Mouse (Mus musculus): Measurements from ENCODE around the gene Col28a1. TPM values are rescaled to one million over a fixed set of nuclear protein-coding genes. Genes with fewer than 3 reads are reported as not detected.

Gene Col28a1
- polyA plus RNA-seq, 1 experiment, result 1.0 TPM

DNA sequence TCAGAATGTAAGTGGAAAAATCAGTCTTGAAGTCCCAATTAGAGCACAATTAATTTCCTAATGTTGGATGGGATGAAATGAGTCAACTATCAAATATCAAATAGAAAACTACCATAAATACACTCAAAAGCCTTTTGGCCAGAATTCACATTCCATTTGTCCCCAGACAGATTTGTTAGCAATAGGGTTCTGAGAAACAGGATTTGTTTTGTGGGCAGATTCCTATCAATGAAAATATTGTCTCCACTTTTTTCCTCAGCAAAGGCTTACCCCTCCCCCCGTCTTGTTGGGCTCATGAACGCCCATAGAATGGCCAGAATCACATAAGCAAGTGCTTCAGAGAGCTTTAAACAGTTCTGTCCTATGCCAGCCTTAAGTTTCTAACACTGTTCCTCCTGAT, 32.4 kb downstream of the Col28a1 start:
- Histone ChIP-seq H3K4me3 (ENCODE audit: control insufficient read depth, low read depth, low read length) (no peak overlapping the region), H3K27ac (ENCODE audit: control insufficient read depth, insufficient read depth, low read depth, low read length) (no peak overlapping the region), H3K36me3 (ENCODE audit: control insufficient read depth, insufficient read depth, low read length) (no peaks in the 10 kb centered on the region), H3K27me3 (ENCODE audit: control insufficient read depth, insufficient read depth, low read length) (no peaks in the 10 kb centered on the region), H3K4me1 (ENCODE audit: control insufficient read depth, insufficient read depth, low read length) (no peaks in the 10 kb centered on the region)
- TF ChIP-seq POLR2A (IDR thresholded peaks at IDR 0.05; ENCODE audit: control insufficient read depth, low read depth, low read length) (no peak), CTCF (IDR thresholded peaks at IDR 0.05; ENCODE audit: control insufficient read depth, insufficient read depth, insufficient replicate concordance, low read depth, low read length) (no peak)

DNA sequence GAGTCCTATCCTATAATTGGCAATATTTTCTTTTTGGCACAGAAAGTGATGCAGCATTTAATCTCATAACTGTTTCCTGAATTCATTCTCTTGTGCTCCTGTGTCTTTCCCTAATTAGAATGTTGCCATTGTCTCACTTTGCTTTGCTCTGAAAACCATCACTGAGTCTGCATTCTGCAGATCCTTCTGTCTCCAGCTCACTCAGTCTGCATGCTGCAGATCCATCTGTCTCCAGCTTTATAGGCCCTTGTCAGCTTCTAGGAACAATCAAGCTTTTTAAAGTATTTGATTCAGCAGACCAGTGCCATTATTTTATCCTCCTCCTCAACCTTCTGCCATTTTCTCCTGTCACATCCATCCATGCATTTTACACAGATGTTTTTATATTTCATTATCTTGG, 35.3 kb downstream of the Col28a1 start:
- H3K4me1 ChIP-seq (ENCODE audit: control insufficient read depth, insufficient read depth, low read length), result no peaks in the 10 kb centered on the region
- no peak for TF ChIP-seq POLR2A (IDR thresholded peaks at IDR 0.05; ENCODE audit: control insufficient read depth, low read depth, low read length)
- no peak for TF ChIP-seq CTCF (IDR thresholded peaks at IDR 0.05; ENCODE audit: control insufficient read depth, insufficient read depth, insufficient replicate concordance, low read depth, low read length)

DNA sequence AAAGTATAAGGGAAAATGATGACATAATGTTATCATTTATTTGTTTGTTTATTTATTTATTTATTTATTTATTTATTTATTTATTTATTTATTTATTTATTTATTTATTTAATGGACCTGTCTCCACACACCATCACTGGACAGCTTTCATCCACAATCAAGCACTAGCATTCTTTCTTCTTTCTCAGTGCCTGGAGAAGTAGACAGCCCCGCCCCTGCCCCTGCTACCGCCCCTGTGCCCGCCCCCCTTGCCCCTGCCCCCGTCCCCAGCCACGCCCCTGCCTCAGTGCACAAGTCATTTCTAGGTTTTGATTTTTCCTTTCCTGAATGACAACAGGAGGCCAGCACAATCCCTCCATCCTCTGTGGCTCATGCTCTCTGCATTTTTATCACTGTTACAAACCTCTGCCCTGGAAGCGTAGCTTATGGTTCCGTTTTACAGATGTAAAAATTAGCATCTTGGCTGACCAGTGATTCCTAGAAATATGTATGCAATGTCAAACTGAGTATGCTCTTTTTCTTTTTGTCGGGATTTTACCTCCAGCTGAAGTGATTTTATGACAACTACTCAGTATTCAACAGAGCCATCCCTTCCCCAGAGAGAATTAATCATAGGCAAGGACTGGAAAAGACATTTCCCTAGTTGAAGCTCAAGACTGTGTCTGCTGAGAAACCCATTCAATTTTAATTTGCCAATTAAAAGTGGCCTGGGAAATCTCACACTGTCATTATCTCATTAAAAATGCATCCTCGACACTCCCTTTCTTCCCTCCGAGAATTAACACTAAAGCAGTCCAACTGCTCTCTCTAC, 39.7 kb downstream of the Col28a1 start:
- Histone ChIP-seq H3K27me3 (ENCODE audit: control insufficient read depth, insufficient read depth, low read length) (no peaks in the 10 kb centered on the region), H3K36me3 (ENCODE audit: control insufficient read depth, insufficient read depth, low read length) (no peaks in the 10 kb centered on the region), H3K4me3 (ENCODE audit: control insufficient read depth, low read depth, low read length) (no peak overlapping the region), H3K4me1 (ENCODE audit: control insufficient read depth, insufficient read depth, low read length) (no peaks in the 10 kb centered on the region), H3K27ac (ENCODE audit: control insufficient read depth, insufficient read depth, low read depth, low read length) (no peak overlapping the region)
- no peak for TF ChIP-seq POLR2A (IDR thresholded peaks at IDR 0.05; ENCODE audit: control insufficient read depth, low read depth, low read length)
- TF ChIP-seq CTCF (IDR thresholded peaks at IDR 0.05; ENCODE audit: control insufficient read depth, insufficient read depth, insufficient replicate concordance, low read depth, low read length), result no peak

More for the DNA sequence above, 35.3 kb downstream of the Col28a1 start:
- no peaks in the 10 kb centered on the region for H3K27me3 ChIP-seq (ENCODE audit: control insufficient read depth, insufficient read depth, low read length)
- H3K36me3 ChIP-seq (ENCODE audit: control insufficient read depth, insufficient read depth, low read length), result no peaks in the 10 kb centered on the region
- no peak overlapping the region for H3K4me3 ChIP-seq (ENCODE audit: control insufficient read depth, low read depth, low read length)
- no peak overlapping the region for H3K27ac ChIP-seq (ENCODE audit: control insufficient read depth, insufficient read depth, low read depth, low read length)

DNA sequence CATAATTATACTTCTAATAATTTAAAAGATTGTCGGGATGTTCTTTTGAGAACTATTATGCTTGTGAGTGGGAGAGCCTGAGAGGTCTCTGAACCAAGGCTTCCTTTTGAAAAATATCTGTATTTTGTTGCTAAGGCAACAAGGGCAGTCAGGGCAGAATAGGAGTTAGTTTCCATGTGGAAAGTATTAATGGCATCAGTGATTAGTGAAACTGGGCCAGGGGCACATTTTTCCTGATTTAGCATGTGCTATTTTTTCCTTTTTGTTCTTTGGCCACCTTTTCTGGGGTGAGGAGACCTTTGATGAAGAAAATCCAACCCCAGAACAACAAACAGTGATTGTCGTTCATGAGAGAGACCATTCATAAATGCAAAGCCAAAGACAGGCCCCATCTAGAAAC, 43.5 kb downstream of the Col28a1 start:
- TF ChIP-seq POLR2A (IDR thresholded peaks at IDR 0.05; ENCODE audit: control insufficient read depth, low read depth, low read length) (no peak), CTCF (IDR thresholded peaks at IDR 0.05; ENCODE audit: control insufficient read depth, insufficient read depth, insufficient replicate concordance, low read depth, low read length) (no peak)
- Histone ChIP-seq H3K36me3 (ENCODE audit: control insufficient read depth, insufficient read depth, low read length) (no peaks in the 10 kb centered on the region), H3K4me3 (ENCODE audit: control insufficient read depth, low read depth, low read length) (no peak overlapping the region), H3K4me1 (ENCODE audit: control insufficient read depth, insufficient read depth, low read length) (no peaks in the 10 kb centered on the region), H3K27ac (ENCODE audit: control insufficient read depth, insufficient read depth, low read depth, low read length) (no peak overlapping the region), H3K27me3 (ENCODE audit: control insufficient read depth, insufficient read depth, low read length) (no peaks in the 10 kb centered on the region)

DNA sequence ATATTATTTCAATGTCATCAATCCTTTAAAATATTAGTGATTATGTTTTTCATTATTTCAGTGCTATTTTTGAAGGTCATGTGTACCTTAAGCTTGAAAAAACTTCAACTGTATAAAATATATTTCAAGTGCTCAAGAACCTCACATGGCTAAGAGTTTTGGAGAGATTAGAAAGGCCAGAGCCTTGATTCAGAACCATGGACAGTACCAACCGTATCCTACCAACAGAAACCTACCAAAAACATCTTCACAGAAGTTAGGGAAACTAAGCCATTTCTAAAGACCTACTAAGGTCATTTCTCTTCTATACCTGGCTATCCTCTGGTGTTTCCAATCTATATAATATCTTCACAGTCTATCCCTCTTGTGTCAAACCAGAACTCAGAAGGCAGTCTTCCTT, 50.5 kb downstream of the Col28a1 start:
- no peaks in the 10 kb centered on the region for H3K27me3 ChIP-seq (ENCODE audit: control insufficient read depth, insufficient read depth, low read length)
- no peaks in the 10 kb centered on the region for H3K4me1 ChIP-seq (ENCODE audit: control insufficient read depth, insufficient read depth, low read length)
- H3K27ac ChIP-seq (ENCODE audit: control insufficient read depth, insufficient read depth, low read depth, low read length), result no peak overlapping the region
- TF ChIP-seq CTCF (IDR thresholded peaks at IDR 0.05; ENCODE audit: control insufficient read depth, insufficient read depth, insufficient replicate concordance, low read depth, low read length), result no peak
- TF ChIP-seq POLR2A (IDR thresholded peaks at IDR 0.05; ENCODE audit: control insufficient read depth, low read depth, low read length), result no peak
- no peaks in the 10 kb centered on the region for H3K36me3 ChIP-seq (ENCODE audit: control insufficient read depth, insufficient read depth, low read length)
- H3K4me3 ChIP-seq (ENCODE audit: control insufficient read depth, low read depth, low read length), result no peak overlapping the region

DNA sequence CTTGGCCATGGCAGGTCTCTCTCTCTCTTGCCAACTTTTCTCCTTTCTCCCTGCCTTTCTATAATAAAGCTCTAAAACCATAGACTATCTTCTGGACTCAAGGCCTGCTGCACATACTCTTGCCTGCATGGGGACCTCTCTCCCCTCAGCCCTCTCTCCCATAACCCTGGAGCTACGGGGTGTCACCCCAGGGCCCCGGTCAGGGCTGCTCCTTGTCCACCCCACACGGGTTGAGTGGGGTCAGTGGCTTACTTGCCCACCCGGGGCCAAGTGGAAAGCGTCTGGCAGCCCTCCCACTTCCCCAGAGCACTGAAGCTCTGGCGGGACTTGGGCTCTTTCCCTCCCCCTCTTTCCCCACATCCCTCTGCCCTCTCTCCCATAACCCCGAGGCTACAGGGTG, 62.3 kb downstream of the Col28a1 start:
- no peaks in the 10 kb centered on the region for H3K36me3 ChIP-seq (ENCODE audit: control insufficient read depth, insufficient read depth, low read length)
- no peak for TF ChIP-seq CTCF (IDR thresholded peaks at IDR 0.05; ENCODE audit: control insufficient read depth, insufficient read depth, insufficient replicate concordance, low read depth, low read length)
- no peak for TF ChIP-seq POLR2A (IDR thresholded peaks at IDR 0.05; ENCODE audit: control insufficient read depth, low read depth, low read length)
- H3K27me3 ChIP-seq (ENCODE audit: control insufficient read depth, insufficient read depth, low read length), result no peaks in the 10 kb centered on the region
- H3K4me1 ChIP-seq (ENCODE audit: control insufficient read depth, insufficient read depth, low read length), result 0 out of 2 replicates have a peak, but pooled peaks cover 2% of the 10 kb centered on the region
- H3K4me3 ChIP-seq (ENCODE audit: control insufficient read depth, low read depth, low read length), result no peak overlapping the region
- no peak overlapping the region for H3K27ac ChIP-seq (ENCODE audit: control insufficient read depth, insufficient read depth, low read depth, low read length)

DNA sequence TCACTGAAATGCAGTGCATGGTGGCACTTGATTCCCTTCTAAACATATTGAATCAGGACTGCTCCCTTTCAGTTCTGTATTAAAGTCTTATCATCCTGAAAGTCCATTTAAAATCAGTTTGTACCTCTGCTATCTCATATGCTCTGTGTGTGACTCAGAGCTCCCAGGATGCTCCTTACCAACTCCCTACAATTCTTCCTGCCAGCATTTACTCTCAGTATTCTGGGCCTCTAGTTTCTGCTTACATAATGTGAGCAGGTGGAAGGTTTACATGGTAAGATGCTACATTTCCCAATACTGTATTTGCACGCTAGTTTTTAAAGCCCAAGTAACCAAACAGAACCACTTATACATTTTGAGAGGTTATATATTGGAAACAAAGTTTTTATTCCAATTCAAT, 64.3 kb downstream of the Col28a1 start:
- Histone ChIP-seq H3K4me1 (ENCODE audit: control insufficient read depth, insufficient read depth, low read length) (0 out of 2 replicates have a peak, but pooled peaks cover 2% of the 10 kb centered on the region), H3K27me3 (ENCODE audit: control insufficient read depth, insufficient read depth, low read length) (no peaks in the 10 kb centered on the region), H3K36me3 (ENCODE audit: control insufficient read depth, insufficient read depth, low read length) (no peaks in the 10 kb centered on the region), H3K27ac (ENCODE audit: control insufficient read depth, insufficient read depth, low read depth, low read length) (no peak overlapping the region), H3K4me3 (ENCODE audit: control insufficient read depth, low read depth, low read length) (no peak overlapping the region)
- TF ChIP-seq CTCF (IDR thresholded peaks at IDR 0.05; ENCODE audit: control insufficient read depth, insufficient read depth, insufficient replicate concordance, low read depth, low read length), result no peak

Measured in testis, adult 2 months (tissue).